Mouse (Mus musculus) T-helper 2 cell (primary cell): ENCODE results near the gene Ndufb4.
"Not testable (repeated sequence)": the region's sequence is repeated elsewhere in the genome, so short reads cannot be mapped to it uniquely, and the experiment has no call there.

Experiments used
- in situ Hi-C: fragments of 300-600 bp; cut with MboI, MseI; formaldehyde crosslinking; loops from one replicate; pipeline ENCODE4 v1.15.1; 2025; ENCODE audit warnings: high pct_unique_total_duplicates

Gene Ndufb4

DNA sequence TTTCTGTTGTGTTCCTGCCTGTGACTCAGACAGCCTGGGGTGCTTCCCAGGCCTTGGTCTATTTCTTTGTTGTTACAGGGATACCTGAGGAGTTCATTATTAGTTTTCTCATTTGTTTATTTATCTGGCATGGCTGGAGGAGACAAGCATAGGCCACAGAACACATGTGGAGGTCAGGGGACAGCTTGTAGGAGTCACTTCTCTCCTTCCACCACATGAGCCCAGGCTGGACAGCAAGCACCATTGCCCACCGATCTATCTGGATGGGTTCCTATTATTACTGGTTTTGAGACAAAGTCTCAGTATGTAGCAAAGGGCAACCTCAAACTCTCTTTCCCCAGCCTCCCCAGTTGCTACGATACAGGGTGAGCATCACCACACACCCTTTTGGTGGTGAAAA lies 26.0 kb upstream of the Ndufb4 start:
- in situ Hi-C loops: no loop called here

DNA sequence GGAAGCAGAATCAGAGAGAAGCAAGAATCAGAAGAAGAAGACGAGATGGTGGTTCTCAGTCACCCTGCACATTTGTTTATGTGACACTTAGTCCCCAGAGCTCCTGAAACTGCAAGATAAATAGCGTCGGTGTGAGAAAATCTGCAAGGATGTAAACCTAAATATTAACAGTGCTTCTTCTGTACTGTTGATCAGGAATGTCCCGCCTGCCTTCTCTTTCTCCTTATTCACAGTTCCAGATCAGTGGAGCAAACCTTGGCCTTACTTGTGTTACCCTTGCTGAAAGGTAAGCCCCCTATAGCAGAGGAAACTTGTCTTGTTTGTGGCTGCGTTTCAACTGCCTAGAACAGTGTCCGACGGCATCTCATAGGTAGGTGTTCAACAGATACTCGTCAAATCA lies 23.3 kb upstream of the Ndufb4 start:
- in situ Hi-C loops: no loop called here

- in situ Hi-C loops: no loop called here
Measured at GRCm38 (mm10) chr16:37676677-37677072, 22.4 kb upstream of the Ndufb4 start.

DNA sequence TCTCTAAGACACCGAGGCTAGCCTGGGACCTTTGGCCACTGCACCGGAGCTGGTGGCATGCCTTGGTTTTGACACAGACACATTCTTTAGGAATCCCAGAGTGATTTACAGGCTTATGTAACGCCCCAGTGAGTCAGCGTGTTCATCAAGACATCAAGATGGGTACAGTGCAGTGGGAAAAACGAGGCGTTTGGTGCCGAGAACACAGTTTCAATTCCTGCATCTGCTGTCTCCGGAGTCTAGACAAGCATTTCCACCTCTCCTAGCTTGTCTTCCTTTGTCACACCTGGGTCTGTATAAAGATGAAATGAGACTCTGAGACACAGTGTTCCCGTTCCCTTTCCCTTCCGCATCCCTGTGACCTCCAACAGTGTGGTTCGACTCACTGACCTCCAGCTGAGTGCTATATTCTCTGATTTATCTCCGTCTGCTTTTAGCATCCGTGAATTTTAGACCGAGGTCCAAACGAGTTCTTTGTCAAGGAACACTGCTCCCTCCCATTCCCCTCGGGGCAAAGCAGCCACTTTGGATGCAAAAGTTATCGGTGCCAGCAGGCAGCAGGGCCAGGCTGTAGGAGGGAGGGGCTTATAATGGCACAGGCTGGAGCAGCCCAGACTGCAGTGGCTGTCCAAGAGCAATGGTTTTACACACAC lies 21.9 kb upstream of the Ndufb4 start:
- in situ Hi-C loops: no loop called here

- in situ Hi-C loops: no loop called here
Measured at GRCm38 (mm10) chr16:37675326-37675725, 21.1 kb upstream of the Ndufb4 start.

GRCm38 (mm10) chr16:37670666-37671283 lies 16.5 kb upstream of the Ndufb4 start:
- in situ Hi-C loops: no loop called here

DNA sequence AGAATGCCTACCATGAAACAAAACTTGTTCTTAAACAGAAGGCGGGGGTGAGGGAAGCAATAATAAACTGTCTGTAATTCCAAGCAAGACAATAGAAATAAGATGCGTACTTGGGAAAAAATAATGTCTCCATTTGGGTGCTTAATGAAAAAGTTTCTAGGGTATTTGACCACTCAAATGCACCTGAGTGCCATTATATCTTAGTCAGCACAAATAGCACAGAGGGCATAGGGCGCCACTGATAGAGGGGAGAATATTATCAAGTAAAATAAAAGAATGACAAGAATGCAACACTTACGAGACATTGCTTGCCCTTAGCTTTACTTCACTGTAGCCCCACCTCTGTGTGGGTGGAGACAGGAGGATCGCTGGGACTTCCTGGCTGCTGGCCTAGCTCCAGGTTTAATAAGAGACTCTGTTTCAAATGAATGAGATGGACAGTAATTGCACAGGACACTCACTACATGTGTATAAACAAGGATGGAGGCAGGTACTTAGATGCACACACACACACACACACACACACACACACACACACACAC lies 11.2 kb upstream of the Ndufb4 start:
- in situ Hi-C loops: no loop called here

DNA sequence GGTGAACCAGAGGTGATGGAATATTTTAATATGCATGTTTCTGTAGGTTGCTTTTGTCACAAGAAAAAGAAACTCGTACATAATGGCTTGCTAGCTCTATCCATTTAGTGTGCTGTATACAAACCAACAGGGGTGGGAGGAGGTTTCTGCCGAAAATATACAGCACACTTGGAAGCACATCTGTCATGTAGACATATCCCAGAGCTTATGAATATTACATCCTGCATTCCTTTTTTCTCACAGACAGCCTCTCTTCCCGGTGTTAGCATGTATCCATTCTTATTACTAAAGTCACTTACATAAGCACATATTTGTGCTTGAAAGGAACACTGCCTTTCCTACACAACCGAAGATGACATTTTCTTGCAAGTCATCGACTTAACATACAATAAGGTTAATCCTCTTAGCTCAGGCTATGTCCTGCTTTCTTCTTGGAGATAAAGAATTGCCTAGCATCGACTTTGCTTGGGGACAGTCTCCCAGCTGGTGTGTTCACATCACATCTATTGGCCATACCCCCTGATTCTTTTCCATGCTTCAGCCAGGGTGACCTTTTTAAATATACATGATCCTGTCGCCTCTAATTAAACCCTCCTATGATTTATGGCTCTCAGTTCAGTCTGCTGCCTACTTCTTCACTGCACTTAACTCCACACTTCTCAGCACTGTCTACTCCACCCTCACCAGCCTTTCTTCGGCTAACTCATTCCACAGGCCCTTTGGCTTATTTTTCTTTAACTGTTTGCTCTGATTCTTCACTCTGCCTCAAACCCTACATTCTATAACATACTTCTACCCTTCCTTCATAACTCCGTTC lies 9.6 kb upstream of the Ndufb4 start:
- in situ Hi-C loops: no loop called here

GRCm38 (mm10) chr16:37656796-37657195 lies 2.5 kb upstream of the Ndufb4 start:
- in situ Hi-C loops: loop anchor here (10.0 kb wide), 1 partner anchor 112 kb away; no protein-coding TSS in a partner anchor

GRCm38 (mm10) chr16:37655756-37656347 lies 1.6 kb upstream of the Ndufb4 start:
- in situ Hi-C loops: loop anchor here (10.0 kb wide), 1 partner anchor 111 kb away; no protein-coding TSS in a partner anchor

DNA sequence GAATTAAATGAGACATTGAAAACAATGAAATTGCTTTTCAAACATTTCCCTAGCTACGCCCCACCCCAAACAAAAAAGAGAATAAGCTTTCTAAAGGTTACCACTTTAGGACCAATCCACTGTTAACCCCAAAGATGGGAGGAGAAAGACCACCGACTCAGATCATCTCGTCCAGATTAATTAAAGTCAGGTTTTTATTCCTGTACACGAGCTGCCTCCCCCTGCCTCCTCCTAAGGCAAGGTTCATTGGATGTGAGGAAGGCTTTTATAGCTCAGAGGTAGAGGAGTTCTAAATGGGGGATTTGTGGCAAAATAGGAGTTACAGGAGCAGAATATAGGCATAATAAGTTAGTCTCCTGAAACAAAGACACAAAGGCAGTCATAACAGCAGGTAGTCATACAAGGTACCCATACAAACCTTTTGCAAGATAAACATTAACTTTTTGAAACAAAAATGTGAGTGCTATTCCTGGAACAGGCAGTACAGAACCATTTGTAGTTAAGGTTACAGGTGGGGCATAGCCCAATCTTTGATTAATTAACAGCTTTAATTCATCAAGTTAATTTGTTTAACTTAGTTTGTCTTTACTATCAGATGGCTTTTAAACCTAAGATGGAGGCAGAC lies 690 bp upstream of the Ndufb4 start:
- in situ Hi-C loops: loop anchor here (10.0 kb wide), 1 partner anchor 110 kb away; no protein-coding TSS in a partner anchor

- in situ Hi-C loops: loop anchor here (10.0 kb wide), 1 partner anchor 108 kb away; no protein-coding TSS in a partner anchor
Measured at GRCm38 (mm10) chr16:37653058-37653457, 1.2 kb downstream of the Ndufb4 start.

- in situ Hi-C loops: loop anchor here (10.0 kb wide), 1 partner anchor 108 kb away; no protein-coding TSS in a partner anchor
Measured at GRCm38 (mm10) chr16:37652654-37653053, 1.6 kb downstream of the Ndufb4 start.

DNA sequence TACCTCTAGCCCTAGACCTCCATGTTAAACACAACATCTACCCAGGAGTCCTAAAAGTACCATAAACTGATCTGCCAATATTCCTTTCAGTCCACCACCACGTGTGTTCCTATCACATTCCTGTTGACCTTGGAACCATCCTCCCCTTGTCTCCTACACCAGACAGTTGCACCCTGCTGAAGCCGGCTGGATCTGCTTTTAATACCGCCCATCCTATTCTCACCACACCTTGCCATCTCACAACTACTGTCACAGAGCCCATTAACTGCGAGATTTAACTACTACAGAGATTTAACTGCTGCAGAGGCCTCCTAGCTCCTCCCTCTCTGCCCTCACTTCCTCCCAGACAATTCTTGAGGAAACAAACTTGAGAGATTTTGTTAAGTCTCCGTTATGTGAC lies 2.8 kb downstream of the Ndufb4 start:
- in situ Hi-C loops: loop anchor here (10.0 kb wide), 1 partner anchor 107 kb away; no protein-coding TSS in a partner anchor

- in situ Hi-C loops: loop anchor here (5.0 kb wide), 1 partner anchor 87 kb away; no protein-coding TSS in a partner anchor
Measured at GRCm38 (mm10) chr16:37649068-37649467, 5.2 kb downstream of the Ndufb4 start.

DNA sequence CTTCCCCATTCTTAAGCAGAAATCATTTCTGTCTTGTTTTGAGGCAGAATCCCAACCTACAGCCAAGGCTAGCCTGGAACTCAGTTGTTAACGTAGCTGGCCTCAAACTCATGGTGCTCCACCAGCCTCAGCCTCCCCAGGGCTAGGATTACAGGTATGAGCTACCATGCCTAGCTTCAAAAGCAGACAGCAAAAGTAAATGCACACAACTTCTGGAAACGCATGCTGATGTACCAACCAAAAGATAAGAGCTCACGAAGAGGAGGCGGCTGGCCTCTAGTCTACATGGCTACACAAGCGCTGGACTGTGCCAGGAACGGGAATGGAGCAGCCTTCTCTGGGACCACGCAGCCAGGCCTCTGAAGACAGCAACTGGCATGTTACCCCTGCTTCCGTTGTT lies 6.3 kb downstream of the Ndufb4 start:
- in situ Hi-C loops: loop anchor here (5.0 kb wide), 1 partner anchor 86 kb away; no protein-coding TSS in a partner anchor

- in situ Hi-C loops: loop anchor here (5.0 kb wide), 1 partner anchor 85 kb away; no protein-coding TSS in a partner anchor
Measured at GRCm38 (mm10) chr16:37647067-37647466, 7.2 kb downstream of the Ndufb4 start.

GRCm38 (mm10) chr16:37645799-37646198 lies 8.5 kb downstream of the Ndufb4 start:
- in situ Hi-C loops: loop anchor here (5.0 kb wide), 1 partner anchor 83 kb away; no protein-coding TSS in a partner anchor

GRCm38 (mm10) chr16:37645211-37645610 lies 9.0 kb downstream of the Ndufb4 start:
- in situ Hi-C loops: loop anchor here (5.0 kb wide), 1 partner anchor 83 kb away; no protein-coding TSS in a partner anchor

DNA sequence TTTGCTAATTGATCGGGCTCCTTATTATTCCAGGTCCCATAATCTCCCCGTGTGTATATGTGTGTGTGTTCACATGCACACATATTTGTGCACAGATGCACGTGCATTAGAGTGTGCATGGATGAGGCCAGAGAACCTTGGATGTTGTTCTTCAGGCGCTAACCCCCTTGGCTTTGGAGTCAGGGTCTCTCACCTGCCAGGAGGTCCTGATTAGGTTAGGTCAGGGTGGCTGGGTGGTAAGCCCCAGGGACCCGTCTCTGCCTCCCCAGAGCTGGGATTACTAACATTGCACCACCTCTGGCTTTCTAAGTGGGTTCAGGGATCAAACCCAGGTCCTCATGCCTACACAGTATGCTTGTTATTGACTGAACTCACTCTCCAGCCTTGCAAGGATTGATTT lies 9.8 kb downstream of the Ndufb4 start:
- in situ Hi-C loops: no loop called here

DNA sequence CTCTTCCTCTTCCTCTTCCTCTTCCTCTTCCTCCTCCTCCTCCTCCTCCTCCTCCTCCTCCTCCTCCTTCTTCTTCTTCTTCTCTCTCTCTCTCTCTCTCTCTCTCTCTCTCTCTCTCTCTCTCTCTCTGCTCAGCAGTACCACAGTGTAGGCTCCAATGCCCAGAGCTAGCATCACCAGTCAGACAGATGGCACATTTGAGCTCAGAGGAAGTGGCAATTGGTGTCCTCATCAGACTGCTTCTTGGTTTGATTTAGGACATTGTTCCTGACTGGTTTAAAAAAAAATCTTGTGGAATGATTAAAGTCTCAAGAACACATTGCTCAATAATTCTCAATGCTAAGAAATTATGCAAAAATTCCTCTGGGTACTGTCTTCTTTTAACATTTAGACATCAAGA lies 13.7 kb downstream of the Ndufb4 start:
- in situ Hi-C loops: not testable (repeated sequence)
